Mouse (Mus musculus): ENCODE results near the gene Selenow. TPM values are rescaled to one million over a fixed set of nuclear protein-coding genes. Genes with fewer than 3 reads are reported as not detected.

The Selenow gene
- 958 and 987 TPM in 2 replicates for polyA plus RNA-seq (2014; fragmentation: Nextera tagmentation; extraction: Ambion mirVana)

DNA sequence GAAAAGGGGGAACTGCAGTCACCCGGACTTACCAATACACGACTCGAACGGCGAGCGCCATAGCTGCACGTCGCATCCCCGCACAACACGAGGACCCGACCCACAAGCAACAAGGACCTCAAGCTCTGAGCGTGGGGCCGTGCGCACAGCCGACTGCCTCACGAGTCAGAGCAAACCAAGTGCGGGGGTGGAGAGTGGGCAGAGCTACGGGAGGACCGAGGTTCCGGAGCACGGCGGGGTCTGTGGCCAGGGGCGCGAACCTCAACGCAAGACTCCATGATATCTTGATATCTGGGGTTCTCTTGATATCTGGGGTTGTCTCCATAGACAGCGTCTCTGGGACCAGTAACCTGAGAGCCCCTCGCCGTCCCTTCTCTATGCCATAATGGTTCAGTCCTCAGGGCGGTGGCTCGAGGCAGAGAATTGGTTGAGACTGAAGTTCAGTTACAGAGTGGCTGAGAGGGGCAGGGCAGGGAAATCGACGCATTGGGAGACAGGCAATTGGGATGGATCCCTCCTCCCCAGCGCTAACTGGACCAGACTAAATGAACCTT is at the start of gene Selenow:
TSS of gene Selenow (minus strand) at position 183 of the 554 bp plus-strand sequence.
- under 1% methylated on average over 33 of the region's 33 CpGs for WGBS
- Histone ChIP-seq H3K4me2 (replicated peaks; ENCODE audit: low read depth, low read length) (peak within 1 kb of the TSS; percentile 56), H3K9me3 (ENCODE audit: control insufficient read depth, low read depth, low read length) (no peaks in the 10 kb centered on the region), H3K36me3 (ENCODE audit: control insufficient read depth, insufficient read depth, low read length) (peaks cover 21% of the 10 kb centered on the region), H3K27me3 (ENCODE audit: control insufficient read depth, insufficient read depth, low read length) (no peaks in the 10 kb centered on the region), H3K27ac (ENCODE audit: low read length) (peak within 1 kb of the TSS; percentile 79), H3K4me1 (ENCODE audit: control insufficient read depth, insufficient read depth, low read length) (peaks cover 8% of the 10 kb centered on the region), H3K4me3 (ENCODE audit: low read depth, low read length) (peak within 1 kb of the TSS; percentile 58), H3K9ac (replicated peaks; ENCODE audit: low read depth, low read length) (peak within 1 kb of the TSS; percentile 74)
- peak; percentile 94 for ATAC-seq (ENCODE audit: insufficient number of reproducible peaks, insufficient read depth, low FRiP score, low read depth)

DNA sequence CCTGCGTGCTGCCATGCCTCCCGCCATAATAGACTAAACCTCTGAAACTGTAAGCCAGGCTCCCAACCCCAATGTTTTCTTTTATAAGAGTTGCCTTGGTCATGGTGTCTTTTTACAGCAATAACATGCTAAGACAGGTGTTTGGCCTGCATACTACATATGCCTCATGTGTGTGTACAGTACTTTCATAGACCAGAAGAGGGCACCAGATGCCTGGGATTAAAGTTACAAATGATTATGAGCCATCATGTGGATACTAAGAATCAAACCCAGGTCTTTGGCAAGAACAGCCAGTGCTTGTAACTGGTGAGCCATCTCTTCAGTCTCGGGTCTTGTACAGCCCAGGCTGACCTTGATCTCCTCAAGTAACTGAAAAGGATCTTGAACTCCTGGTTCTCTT is 47.5 kb upstream of the Selenow start:
- Histone ChIP-seq H3K9me3 (ENCODE audit: control insufficient read depth, low read depth, low read length) (no peaks in the 10 kb centered on the region), H3K4me3 (ENCODE audit: low read depth, low read length) (no peak overlapping the region), H3K4me1 (ENCODE audit: control insufficient read depth, insufficient read depth, low read length) (no peaks in the 10 kb centered on the region; the same call in 1 of the 2 replicates), H3K27me3 (ENCODE audit: control insufficient read depth, insufficient read depth, low read length) (no peaks in the 10 kb centered on the region), H3K9ac (replicated peaks; ENCODE audit: low read depth, low read length) (no peak overlapping the region), H3K36me3 (ENCODE audit: control insufficient read depth, insufficient read depth, low read length) (peaks cover 21% of the 10 kb centered on the region), H3K27ac (ENCODE audit: low read length) (no peak overlapping the region), H3K4me2 (replicated peaks; ENCODE audit: low read depth, low read length) (no peak overlapping the region)
- WGBS: 85% methylated on average over 3 of the region's 3 CpGs
- no peak for ATAC-seq (ENCODE audit: insufficient number of reproducible peaks, insufficient read depth, low FRiP score, low read depth)

DNA sequence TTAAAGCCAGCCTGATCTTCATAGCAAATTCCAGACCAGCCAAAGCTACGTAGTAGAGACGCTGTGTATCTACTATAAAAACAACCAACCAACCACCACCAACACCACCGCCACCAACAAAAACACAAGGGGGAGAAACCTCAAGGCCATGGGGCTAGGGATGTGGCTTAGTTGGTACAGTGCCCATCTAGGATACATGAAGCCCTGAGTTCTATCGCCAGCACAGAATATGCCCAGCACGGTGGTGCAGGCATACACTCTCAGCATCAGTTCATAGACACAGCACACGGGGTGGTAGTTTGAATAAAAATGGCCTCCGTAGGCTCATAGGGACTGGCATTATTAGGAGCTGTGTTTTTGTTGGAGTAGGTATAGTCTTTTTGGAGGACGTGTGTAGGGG is 46.1 kb upstream of the Selenow start:
- Histone ChIP-seq H3K4me2 (replicated peaks; ENCODE audit: low read depth, low read length) (no peak overlapping the region), H3K36me3 (ENCODE audit: control insufficient read depth, insufficient read depth, low read length) (peaks cover 14% of the 10 kb centered on the region), H3K9me3 (ENCODE audit: control insufficient read depth, low read depth, low read length) (no peaks in the 10 kb centered on the region), H3K27ac (ENCODE audit: low read length) (no peak overlapping the region), H3K27me3 (ENCODE audit: control insufficient read depth, insufficient read depth, low read length) (no peaks in the 10 kb centered on the region), H3K4me1 (ENCODE audit: control insufficient read depth, insufficient read depth, low read length) (peaks cover under 1% of the 10 kb centered on the region; the same call in 1 of the 2 replicates), H3K4me3 (ENCODE audit: low read depth, low read length) (no peak overlapping the region), H3K9ac (replicated peaks; ENCODE audit: low read depth, low read length) (no peak overlapping the region)
- no peak for ATAC-seq (ENCODE audit: insufficient number of reproducible peaks, insufficient read depth, low FRiP score, low read depth)
- WGBS: 86% methylated on average over 8 of the region's 8 CpGs

DNA sequence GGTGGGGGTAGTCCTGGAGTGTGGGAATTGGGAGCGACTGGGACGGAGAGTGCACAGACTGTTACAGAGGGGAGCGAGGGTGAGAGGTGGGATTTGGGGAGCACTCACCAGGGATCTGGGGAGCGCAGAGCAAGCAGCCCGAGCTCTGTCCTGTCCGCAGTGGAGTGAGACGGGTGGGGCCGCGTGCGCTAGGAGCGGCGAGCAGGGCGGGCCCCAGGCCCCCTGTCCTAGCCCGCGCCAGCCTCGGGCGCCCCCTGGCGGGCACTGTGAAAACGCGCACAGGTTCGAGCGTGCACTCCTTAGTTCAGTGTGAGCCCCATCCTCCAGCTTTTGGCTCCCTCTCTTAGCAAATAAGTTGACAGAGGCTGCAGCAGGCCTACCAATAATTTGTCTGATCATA is 45.1 kb upstream of the Selenow start, which contains the start of gene Ehd2:
TSS of gene Ehd2 (minus strand) at position 256 of the 400 bp plus-strand sequence.
- ATAC-seq (ENCODE audit: insufficient number of reproducible peaks, insufficient read depth, low FRiP score, low read depth): peak; percentile 87; the same call in 1 of the 2 replicates

GRCm38 (mm10) chr7:15966489-15966888 is 44.3 kb upstream of the Selenow start:
- H3K36me3 ChIP-seq (ENCODE audit: control insufficient read depth, insufficient read depth, low read length): peaks cover 6% of the 10 kb centered on the region
- no peak overlapping the region for H3K27ac ChIP-seq (ENCODE audit: low read length)
- no peaks in the 10 kb centered on the region for H3K9me3 ChIP-seq (ENCODE audit: control insufficient read depth, low read depth, low read length)
- H3K9ac ChIP-seq (replicated peaks; ENCODE audit: low read depth, low read length): no peak overlapping the region
- 75% methylated on average over 3 of the region's 3 CpGs for WGBS
- peak overlapping the region; percentile 43 for H3K4me2 ChIP-seq (replicated peaks; ENCODE audit: low read depth, low read length)
- ATAC-seq (ENCODE audit: insufficient number of reproducible peaks, insufficient read depth, low FRiP score, low read depth): no peak
- no peaks in the 10 kb centered on the region for H3K27me3 ChIP-seq (ENCODE audit: control insufficient read depth, insufficient read depth, low read length)
- H3K4me3 ChIP-seq (ENCODE audit: low read depth, low read length): peak overlapping the region; percentile 42
- peaks cover 19% of the 10 kb centered on the region for H3K4me1 ChIP-seq (ENCODE audit: control insufficient read depth, insufficient read depth, low read length)

More for the DNA sequence above, 45.1 kb upstream of the Selenow start, which contains the start of gene Ehd2:
- H3K4me2 ChIP-seq (replicated peaks; ENCODE audit: low read depth, low read length): peak within 1 kb of the TSS; percentile 43
- peaks cover 11% of the 10 kb centered on the region for H3K4me1 ChIP-seq (ENCODE audit: control insufficient read depth, insufficient read depth, low read length)
- peaks cover 14% of the 10 kb centered on the region for H3K36me3 ChIP-seq (ENCODE audit: control insufficient read depth, insufficient read depth, low read length)
- H3K27me3 ChIP-seq (ENCODE audit: control insufficient read depth, insufficient read depth, low read length): no peaks in the 10 kb centered on the region
- 1% methylated on average over 22 of the region's 22 CpGs for WGBS
- H3K27ac ChIP-seq (ENCODE audit: low read length): no peak within 1 kb of the TSS
- peak within 1 kb of the TSS; percentile 36 for H3K9ac ChIP-seq (replicated peaks; ENCODE audit: low read depth, low read length)
- peak within 1 kb of the TSS; percentile 42 for H3K4me3 ChIP-seq (ENCODE audit: low read depth, low read length)
- no peaks in the 10 kb centered on the region for H3K9me3 ChIP-seq (ENCODE audit: control insufficient read depth, low read depth, low read length)

- Histone ChIP-seq H3K9me3 (ENCODE audit: control insufficient read depth, low read depth, low read length) (no peaks in the 10 kb centered on the region), H3K4me2 (replicated peaks; ENCODE audit: low read depth, low read length) (peak overlapping the region; percentile 17; the same call in 1 of the 2 replicates), H3K27ac (ENCODE audit: low read length) (peak overlapping the region; percentile 92; the same call in 1 of the 2 replicates), H3K36me3 (ENCODE audit: control insufficient read depth, insufficient read depth, low read length) (peaks cover 3% of the 10 kb centered on the region; the same call in 1 of the 2 replicates), H3K9ac (replicated peaks; ENCODE audit: low read depth, low read length) (no peak overlapping the region), H3K4me3 (ENCODE audit: low read depth, low read length) (no peak overlapping the region; the same call in 1 of the 2 replicates), H3K4me1 (ENCODE audit: control insufficient read depth, insufficient read depth, low read length) (peaks cover 24% of the 10 kb centered on the region), H3K27me3 (ENCODE audit: control insufficient read depth, insufficient read depth, low read length) (no peaks in the 10 kb centered on the region)
- ATAC-seq (ENCODE audit: insufficient number of reproducible peaks, insufficient read depth, low FRiP score, low read depth): no peak
- 83% methylated on average over 32 of the region's 32 CpGs for WGBS
These were observed 41.8 kb upstream of the Selenow start for GRCm38 (mm10) chr7:15963798-15964652.

GRCm38 (mm10) chr7:15962311-15963288 is 40.4 kb upstream of the Selenow start:
- Histone ChIP-seq H3K4me1 (ENCODE audit: control insufficient read depth, insufficient read depth, low read length) (peaks cover 24% of the 10 kb centered on the region), H3K27me3 (ENCODE audit: control insufficient read depth, insufficient read depth, low read length) (no peaks in the 10 kb centered on the region), H3K36me3 (ENCODE audit: control insufficient read depth, insufficient read depth, low read length) (peaks cover 3% of the 10 kb centered on the region; the same call in 1 of the 2 replicates), H3K9ac (replicated peaks; ENCODE audit: low read depth, low read length) (no peak overlapping the region), H3K27ac (ENCODE audit: low read length) (peak overlapping the region; percentile 92), H3K9me3 (ENCODE audit: control insufficient read depth, low read depth, low read length) (no peaks in the 10 kb centered on the region), H3K4me2 (replicated peaks; ENCODE audit: low read depth, low read length) (peak overlapping the region; percentile 34), H3K4me3 (ENCODE audit: low read depth, low read length) (peak overlapping the region; percentile 1; the same call in 1 of the 2 replicates)
- WGBS: 13% methylated on average over 12 of the region's 12 CpGs
- ATAC-seq (ENCODE audit: insufficient number of reproducible peaks, insufficient read depth, low FRiP score, low read depth): peak; percentile 62; the same call in 1 of the 2 replicates

Measured in stomach, embryonic 14.5 days (tissue).